Mouse (Mus musculus) spleen, postnatal 4 days (tissue): ENCODE measurements around the gene Tmem121.

Experiments used
- DNase-seq, 2 experiments: peaks; one replicate each; pipeline ENCODE4 v3.0.0; 2022; ENCODE audit warnings: low spot score in 2 of 2

The Tmem121 gene

DNA sequence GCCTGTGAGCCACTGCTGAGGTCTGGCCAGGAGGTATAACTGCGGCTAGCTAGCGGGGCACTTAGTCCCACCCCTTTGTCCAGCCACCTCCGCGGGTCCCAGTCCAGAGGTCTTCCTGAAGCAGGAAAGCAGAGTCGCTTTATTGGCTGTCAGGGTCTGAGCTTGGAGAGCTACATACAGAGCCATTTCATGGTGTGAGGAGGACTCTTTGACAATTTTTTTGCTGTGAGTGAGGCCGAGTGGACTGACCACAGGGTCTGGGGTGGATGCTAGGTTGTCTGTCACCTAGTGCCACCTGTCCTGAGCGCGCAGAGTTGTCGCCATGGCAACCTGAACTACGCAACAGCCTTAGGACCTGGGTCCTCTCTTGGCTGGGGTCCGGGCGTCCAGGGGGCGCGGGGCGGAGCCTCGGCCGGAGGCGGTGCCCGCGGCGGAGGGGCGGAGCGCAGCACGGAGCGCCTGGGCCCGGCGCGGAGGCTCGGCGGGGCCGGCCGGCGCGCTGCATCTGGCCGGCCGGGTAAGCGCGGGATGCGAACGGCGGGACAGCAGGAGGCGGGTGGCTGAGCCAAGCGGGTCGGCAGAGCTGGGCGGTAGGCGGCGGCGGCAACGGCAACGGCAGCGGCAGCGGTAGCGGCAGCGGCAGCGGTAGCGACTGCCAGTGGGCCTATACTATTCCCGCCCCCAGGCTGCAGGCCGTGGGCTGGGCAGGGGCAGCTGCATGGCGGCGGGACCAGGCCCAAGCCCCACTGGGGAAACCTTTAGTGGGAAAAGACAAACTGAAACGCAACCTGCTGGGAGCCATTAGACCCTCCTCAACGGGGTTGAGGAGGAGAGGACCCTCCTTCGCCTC is at the start of gene Tmem121:
Gene Tmem121 (plus strand): TSS at position 489 of the 850 bp plus-strand sequence.
- peak in 1 of 2 experiments; percentile 65 for DNase-seq

DNA sequence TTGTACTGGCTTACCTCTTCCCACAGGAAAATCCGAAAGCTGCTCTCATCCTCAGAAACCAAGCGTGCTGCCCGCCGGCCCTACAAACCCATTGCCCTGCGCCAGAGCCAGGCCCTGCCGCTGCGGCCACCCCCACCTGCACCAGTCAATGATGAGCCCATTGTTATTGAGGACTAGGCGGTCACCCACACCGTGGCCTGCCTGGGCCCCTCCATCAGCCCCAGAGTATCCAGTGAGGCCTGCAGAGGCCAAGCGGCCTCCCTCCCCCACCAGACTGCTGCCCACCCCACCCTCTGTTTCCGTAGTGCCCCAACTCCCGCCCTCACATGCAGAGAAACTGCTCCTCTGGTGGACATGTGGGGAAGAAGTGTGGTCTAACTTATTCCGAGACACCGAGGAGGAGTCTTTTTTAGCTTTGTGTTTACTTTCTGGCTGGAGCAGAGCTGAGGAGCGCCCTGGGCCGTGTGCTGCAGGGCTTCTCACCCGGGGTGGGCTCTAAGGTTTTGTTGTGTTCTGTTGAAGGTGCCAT is 49.2 kb upstream of the Tmem121 start:
- DNase-seq = no peak

DNA sequence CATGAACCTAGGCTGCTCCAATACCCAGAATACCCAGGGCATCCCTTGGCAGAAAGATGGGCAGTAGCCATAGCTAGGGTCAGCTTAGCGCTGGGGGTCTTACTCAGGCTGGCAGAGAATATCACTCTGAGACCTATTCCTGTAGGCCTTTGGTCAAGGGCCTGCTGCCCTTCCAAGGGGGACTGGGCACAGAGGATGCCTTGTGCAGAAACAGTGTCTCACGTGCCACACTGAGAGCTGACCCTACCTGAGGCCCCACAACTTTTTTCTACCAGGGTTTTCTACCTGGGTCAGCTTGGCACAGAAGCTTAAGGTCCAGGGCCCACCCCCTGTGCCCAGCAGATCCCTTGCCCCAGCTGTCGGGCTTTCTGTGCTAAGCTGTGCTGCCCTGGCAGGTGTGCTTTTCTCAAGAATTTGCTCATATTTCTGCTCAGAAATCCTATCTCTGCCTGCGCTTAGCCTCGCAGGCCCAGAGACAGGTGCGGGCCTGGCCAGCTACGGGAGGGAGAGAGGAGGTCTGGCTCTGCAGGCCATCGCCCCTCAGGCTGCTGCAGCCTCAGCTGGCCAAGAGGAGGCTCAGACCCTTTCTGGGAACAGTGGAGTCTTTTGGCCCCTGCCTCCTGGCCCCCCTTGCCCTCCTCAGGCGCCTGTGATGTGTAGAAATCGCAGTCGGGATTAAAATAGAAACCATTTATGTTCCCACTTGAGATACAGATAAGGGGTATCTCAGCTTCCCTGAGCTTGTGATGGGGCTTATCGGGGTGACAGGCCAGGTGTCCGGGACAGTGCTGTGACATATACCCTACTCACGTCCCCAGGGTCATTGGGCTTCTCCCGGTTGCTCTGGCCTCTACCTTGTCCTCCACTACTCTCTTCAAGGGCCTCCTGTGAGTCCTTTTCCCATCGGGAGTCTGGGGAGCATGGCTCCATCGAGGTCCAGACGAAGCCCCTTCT is 48.2 kb upstream of the Tmem121 start:
- no peak for DNase-seq

DNA sequence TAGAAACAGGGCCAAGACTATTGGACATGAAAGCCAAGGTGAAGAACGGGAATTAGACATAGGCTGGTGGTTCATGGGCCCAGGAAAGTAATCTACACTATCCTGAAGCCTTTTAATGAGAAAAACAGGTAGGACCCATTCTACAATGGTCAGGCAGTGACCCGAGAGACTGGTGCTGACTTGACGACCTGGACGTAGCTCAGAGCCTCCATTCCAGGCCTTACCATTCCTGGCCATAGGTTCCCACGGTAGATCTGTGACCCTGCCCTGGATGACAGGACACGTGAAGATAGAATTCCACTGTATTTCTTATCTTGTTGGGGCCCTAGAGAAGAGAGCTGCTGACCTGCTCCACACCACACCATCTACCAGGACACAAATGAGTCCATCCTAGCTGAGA is 47.4 kb upstream of the Tmem121 start:
- no peak for DNase-seq

DNA sequence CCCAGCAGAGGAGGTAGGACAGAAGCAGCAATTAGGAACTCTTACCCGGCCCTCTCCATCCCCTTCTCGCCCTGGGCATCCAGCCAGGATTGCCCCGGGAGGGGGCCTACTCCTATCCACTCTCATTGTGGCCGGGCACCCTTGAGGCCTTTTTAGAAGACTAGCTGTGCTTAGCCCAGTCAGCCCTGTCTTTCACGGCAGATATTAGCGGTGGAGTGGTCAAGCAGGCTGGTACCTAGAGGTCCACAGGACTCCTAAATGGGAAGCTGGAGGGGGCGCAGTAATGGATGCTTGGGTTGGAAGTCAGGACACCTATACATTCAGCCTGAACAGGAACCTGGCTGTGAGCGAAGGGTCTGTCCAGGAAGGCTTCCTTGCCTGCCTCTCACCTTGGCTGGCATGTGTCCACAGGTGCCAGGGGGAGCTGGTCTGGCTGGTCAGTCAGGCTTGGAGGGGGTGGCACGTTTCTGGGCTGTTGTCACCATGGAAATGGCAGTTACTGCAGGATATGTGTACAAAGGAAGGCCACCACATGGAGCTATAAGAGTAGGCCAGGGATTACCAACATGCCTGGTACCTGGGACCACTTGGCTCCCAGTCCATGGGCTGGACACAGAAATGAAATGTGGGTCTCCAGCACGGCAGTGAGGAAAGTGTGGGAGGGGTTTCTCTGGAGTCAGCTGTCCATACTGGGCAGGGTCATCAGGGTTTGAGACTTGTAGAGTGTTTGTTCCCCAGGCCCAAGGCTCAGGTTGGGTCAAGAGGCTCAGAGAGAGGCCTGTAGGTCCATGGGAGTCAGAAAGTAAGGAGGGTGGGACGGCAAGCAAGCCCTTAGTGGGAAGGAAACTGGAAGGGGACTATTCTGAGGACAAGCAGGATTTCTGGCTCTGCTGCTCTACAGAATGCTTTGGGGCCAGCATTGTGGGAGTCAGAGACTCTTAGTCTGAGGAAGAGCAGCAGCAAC is 46.5 kb upstream of the Tmem121 start:
- DNase-seq = no peak

DNA sequence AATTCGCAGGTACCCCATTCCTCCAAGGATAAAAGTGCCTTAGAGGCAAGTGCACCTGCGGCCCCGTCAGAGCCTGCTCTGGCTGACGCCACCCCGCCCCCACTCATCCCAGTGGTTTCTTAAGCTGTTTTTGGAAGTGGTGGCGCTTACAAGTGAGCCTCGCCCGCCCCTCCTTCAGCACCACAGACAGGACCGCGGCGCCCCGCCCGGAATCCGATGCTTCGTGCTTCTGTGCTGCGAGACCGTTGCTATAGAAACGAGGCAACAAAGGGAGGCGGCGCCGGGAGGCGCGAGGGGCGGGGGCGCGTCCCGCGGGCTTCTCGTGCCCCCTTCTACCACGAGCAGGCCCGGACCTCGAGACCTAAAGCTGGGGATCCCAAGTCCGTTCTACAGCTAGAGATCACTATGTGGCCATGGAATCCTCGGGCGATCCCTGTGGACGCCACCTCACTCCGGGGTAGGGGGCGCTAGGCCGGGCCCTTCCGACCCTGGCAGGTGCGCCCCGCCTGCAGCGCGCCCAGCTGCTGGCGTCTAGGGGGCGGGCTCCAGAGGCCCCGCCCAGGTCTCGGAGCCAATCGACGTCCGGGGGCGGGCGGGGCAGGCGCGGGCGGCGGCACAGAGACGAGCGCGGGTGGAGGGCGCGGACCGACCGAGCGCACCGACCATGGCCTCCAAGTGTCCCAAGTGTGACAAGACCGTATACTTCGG is 45.7 kb upstream of the Tmem121 start, which contains the start of gene Crip2:
Gene Crip2 (plus strand): TSS at position 329 of the 708 bp plus-strand sequence.
- peak; percentile 82 to 89 for DNase-seq

DNA sequence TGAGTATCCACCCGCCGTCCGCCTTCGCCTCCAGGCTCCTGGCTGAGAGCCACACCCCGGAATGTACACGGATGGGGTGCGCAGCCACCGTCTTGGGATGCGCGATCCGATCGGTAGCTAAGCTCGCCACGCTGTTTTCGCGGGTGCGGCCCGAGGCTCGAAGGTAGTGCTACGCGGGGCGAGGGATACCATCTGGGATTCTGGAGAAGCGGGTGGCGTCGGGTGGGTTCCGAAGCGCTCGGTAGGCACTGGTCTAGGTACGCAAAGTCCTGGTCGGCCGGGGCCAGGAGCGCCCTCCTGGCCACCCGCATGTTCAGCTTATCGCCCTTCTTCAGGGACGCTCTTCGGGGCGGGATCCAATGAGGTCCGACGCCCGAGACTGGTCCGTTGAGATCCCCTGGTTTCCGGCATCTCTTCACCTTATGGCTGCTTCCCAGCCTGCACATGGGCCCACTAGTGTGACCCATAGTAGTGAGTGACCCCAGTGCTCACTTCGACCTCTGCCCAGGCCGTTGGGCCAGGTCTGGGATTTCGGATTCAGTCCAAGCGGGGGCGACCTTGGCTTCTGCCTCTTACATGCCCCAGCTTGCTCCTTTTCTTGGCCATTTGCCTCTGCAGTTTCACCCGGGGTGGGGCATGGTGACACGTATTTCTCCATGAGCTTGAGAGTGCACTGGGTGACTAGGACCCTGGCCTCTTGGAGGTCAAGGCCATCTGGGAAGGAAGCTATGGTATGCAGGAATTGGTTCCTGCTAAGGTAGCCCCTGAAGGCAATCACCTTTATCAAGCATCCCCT is 44.9 kb upstream of the Tmem121 start:
- peak in 1 of 2 experiments; percentile 56 for DNase-seq

DNA sequence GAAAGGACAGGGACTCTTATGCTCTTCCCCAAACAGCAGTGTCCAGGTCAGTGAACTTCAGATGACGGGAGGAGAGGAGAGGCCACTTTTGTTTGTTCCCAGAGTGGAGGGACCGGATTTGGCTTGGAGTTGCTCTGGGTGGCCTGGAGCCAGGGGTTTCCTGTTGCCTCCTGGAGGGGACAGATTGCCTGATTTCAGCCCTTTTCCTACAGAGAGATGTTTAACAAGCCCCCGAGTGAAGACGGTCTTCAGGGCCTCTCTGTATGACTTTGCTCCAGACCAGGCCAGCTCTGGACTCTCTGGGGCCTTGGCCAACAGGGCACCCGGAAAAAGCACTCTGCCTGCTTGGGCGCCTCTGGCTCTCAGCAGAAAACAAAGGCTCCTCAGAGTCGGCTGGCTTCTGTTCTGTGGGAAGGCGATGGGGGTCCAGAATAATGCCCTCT is 44.2 kb upstream of the Tmem121 start:
- no peak for DNase-seq

DNA sequence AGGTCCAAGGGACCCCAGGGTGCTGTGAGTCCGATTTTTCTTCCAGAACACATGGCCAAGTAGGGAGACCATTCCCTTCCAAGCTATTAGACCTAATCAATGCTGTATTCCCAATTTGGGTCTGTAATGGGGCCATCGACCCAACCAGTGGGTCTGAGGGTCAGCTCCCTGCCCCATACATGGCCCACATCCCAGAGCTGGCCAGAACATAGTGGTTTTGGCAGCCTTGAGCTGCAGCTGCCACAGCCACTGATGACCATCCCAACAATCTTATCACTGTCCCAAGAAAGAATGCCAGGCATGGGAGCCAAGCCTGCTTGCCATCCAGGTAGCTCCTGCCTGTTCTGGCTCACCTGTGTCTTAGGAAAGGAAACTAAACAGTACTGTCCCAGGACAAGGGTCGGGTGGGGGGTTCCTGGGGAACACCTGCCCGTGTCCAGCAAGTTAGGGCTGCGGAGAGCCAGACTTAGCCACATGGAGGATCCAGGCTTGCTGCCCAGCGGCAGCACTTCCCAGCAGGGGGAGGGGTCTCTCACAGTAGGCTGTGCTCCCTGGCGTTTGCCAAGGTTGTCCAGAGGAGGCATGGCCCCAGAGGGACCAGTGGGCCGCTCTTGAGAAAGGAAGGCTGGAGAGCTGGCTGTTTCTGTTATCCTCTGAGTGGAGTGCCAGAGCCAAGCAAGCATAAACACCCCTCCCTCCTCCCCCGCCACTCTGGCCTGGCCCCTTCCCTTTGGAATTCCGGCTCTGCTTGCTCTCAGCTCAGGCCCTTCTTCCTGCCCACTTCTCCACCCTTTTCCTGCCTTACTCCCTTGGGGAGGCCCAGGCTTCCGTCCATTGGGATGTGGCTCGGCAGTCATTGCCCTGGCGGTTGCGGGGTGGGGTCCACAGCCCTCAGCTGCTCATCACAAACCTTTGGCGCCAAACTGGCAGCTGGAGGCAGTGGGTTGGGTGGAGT is 43.4 kb upstream of the Tmem121 start:
- DNase-seq = no peak

DNA sequence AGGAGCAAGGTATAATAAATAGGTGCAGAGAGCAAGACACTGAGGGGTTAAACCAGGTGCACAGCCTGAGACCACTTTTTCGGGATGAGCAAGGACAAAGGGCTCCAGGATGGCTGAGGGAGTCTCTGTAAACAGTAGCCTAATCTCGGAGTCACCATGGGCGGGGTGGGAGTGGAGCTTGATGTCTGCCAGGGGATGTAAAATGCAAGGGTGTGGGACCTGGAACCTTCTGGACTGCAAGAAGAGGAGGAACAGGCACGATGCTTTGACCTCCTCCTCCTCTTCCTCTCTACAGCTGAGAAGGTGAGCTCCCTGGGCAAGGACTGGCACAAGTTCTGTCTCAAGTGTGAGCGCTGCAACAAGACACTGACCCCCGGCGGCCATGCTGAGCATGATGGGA is 42.6 kb upstream of the Tmem121 start:
- no peak for DNase-seq

DNA sequence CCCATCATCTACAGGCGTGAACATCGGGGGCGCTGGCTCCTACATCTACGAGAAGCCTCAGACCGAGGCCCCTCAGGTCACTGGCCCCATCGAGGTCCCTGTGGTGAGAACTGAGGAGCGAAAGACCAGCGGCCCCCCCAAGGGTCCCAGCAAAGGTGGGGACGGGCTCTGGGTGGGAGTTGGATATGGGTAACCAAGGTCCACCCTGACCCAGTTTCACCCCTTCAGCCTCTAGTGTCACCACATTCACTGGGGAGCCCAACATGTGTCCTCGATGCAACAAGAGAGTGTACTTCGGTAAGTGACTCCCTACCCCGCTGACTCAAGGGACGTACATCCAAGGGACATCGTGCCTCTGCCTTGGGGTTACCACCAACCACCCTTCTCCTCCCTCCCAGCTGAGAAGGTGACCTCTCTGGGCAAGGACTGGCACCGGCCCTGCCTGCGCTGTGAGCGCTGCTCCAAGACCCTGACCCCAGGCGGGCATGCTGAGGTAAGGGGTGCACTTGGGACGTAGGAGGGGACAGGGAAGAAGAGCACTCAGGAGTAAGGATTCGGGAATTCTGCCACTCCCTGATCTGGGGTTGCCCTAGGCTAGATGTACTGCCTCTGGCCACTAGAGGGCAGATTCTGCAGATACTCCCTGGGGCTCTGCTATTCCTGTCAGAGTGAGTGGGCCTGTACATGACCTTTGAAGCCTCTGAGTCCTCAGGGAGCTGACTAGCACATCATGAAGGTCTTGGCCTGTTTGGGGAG is 41.6 kb upstream of the Tmem121 start:
- peak in 1 of 2 experiments; percentile 44 for DNase-seq

DNA sequence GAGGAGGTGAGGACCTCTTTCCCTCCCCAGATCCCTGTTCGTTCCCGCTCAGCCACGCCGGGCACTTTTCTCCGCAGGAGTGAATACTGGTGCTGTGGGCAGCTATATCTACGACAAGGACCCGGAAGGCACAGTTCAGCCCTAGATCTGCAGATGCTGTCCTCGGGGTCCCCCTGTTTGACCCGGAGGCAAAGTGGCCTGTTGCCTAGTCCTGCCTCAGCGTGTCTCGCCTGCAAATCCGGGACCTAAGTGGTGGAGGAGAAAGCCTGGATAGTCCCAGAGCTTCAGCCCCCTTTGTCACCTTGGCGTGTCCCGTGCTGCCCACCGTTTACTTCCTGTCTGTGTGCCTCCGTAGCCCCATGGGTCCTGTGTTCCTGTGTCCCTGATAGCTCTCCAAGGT is 40.8 kb upstream of the Tmem121 start:
- DNase-seq = no peak

DNA sequence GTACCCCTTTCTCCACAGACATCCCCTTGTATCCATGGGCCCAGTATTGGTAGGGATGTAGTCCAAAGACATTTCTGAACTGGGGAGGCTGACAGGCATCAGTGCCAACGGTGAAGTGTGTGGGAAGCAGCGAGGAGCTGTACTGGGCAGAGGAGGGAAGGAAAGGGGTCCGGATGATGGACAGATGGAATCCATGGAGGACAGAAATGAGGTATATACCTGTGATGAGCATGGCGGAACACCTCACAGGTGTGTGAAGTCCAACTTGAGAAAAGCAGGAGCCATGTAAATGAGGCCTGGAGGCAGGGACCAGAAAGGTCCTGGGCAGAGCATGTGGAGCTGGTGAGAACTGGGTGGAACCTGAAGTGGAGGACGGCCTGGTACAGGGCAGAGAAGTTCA is 40.1 kb upstream of the Tmem121 start:
- no peak for DNase-seq

DNA sequence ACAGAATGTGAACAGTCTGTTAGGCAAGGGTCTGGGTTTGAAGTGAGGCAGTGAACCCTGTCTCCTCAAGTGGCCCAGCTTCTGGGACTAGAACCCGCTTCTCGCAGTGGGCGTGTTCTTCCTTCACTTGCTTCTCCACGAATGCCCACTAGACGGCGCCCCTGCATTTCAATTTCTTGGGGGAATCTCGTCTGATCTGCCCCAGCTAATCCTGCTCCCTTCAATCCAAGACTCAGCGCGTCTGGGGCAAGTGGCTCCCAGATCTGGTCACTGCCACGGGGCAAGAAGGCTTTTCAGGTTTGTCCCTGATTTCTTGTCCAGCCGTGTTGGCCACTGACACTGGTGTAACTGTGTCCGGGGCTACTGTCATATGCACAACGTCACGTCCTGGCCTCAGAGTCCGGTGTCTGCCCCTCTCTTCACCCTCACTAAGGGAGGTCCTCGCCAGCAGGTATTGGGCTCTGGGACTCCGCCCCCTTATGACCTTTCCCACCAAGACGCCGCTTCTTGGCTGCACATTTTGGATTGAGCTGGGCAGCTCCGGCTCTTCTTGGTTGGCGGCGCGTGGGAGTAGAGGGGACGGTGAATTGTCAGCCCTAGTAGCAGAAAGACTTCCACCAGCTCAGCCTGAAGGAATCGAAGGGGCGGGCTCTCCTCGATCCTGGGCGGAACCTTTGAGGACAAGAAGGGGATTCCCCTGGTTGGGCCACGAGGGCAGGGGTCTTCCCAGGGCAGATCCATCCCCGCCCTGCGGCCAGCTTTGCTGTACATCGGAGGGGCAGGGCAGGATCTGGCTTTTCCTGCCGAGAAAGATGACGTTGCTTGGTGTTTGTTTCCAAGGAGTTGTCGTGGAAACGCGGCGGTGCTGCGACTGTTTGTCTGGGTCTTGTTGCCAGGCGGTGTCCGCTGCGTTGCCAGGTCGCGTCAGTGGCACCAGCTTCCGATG is 39.3 kb upstream of the Tmem121 start, which contains the start of gene Crip1:
Gene Crip1 (plus strand): TSS at position 205 of the 946 bp plus-strand sequence.
- peak; percentile 90 to 96 for DNase-seq

DNA sequence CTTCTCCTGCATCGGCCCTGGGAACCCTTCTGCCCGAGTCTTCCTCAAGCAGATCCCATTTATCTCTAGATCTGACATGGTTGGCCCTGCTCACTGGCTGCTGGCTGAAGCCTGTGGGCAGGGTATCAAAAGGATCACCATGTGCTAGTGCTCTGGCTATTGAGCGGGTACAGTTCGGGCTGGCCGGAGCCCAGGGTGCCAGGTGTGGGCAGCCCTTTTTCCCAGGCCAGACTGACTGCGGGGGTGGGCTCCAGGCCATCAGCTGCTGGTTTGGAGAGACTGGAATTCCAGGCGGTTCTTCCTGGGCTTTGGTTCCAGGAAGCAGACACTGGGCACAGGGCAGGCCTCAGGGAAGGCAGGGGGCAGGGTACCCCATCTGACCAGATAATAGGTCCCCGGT is 38.2 kb upstream of the Tmem121 start:
- no peak for DNase-seq

DNA sequence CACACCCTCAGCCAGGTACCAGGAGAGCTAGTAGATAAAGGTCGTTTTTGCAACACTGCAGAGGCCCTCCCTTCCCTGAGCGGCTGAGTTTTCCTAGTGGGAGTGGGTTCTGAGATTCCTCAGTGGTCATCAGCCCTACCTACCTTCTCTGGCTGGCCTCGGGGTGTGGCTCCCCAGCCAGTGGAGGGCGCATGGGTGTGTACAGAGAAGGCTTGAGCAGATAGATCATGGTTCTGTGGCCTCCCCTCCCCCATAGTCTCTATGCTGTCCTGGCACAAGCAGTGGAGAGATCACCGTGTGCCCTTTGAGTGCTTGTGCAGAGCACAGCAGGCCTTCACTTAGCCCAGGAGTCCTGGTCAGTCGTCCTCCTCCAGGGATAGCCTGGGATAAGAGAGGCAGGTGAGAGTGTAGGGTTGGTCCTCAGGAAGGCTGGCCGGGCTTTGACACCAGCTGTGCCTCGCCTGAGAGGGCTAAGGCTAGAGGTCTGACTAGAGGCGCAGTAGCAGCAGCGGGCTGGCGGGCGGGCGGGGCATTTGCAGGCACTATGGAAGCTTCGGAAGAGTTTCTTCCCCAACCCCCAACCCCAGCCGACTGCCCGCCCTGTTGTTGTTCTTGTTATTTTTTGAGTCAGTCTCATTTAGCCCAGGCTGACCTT is 37.2 kb upstream of the Tmem121 start:
- DNase-seq = peak; percentile 76 to 84
